Mouse (Mus musculus) neural tube, embryonic 13.5 days (tissue): ENCODE results near the gene Itpr3. TPM values are rescaled to one million over a fixed set of nuclear protein-coding genes. Genes with fewer than 3 reads are reported as not detected.
A peak's percentile ranks its signal among the peaks of the same experiment; 100 is the strongest.

Source experiments
- ATAC-seq: fragments of 200-750 bp; cut with Nextera tagmentation; 2 replicates; pipeline ENCODE4 v1.8.0; 2017; ENCODE audit warnings: low read depth, mild to moderate bottlenecking, moderate TSS enrichment, moderate library complexity
- H3K27ac ChIP-seq: fragments of 300-500 bp; sonication (generic); replicated peaks from 2 replicates; pipeline ENCODE4 v1.5.1; 2015; ENCODE audit warnings: moderate library complexity, mild to moderate bottlenecking, inconsistent platforms
- H3K27me3 ChIP-seq: fragments of 300-500 bp; sonication (generic); 2 replicates; pipeline ENCODE4 v1.6.1; 2015; ENCODE audit warnings: mild to moderate bottlenecking, inconsistent platforms
- H3K36me3 ChIP-seq: fragments of 300-500 bp; sonication (generic); 2 replicates; pipeline ENCODE4 v1.6.1; 2015; ENCODE audit warnings: mild to moderate bottlenecking, inconsistent platforms
- H3K4me1 ChIP-seq: fragments of 300-500 bp; sonication (generic); replicated peaks from 2 replicates; pipeline ENCODE4 v1.6.1; 2015; ENCODE audit warnings: inconsistent platforms
- H3K4me2 ChIP-seq: fragments of 300-500 bp; sonication (generic); 2 replicates; pipeline ENCODE4 v1.6.1; 2015; ENCODE audit warnings: inconsistent platforms, mild to moderate bottlenecking, moderate library complexity
- H3K4me3 ChIP-seq: fragments of 300-500 bp; sonication (generic); 2 replicates; pipeline ENCODE4 v1.5.1; 2015; ENCODE audit warnings: mild to moderate bottlenecking, inconsistent platforms
- H3K9ac ChIP-seq: fragments of 300-500 bp; sonication (generic); 2 replicates; pipeline ENCODE4 v1.6.1; 2015; ENCODE audit warnings: moderate library complexity, mild to moderate bottlenecking, inconsistent platforms
- H3K9me3 ChIP-seq: fragments of 300-500 bp; sonication (generic); 2 replicates; pipeline ENCODE4 v1.6.1; 2016; ENCODE audit warnings: inconsistent platforms
- WGBS: fragments of 180-500 bp; shearing (Covaris S2); methylation state at CpG from one replicate; pipeline ENCODE4 v1.1.7; 2015; 5-methylcytosine and 5-hydroxymethylcytosine counted together
- polyA plus RNA-seq: library from polyadenylated mRNA; unstranded; fragments of >200 nt; fragmentation: Nextera tagmentation; extraction: Ambion mirVana; gene quantifications from 2 replicates; pipeline ENCODE4 v1.2.1, GENCODE M21; 2015

The Itpr3 gene
- 1.4 and 1.5 TPM in 2 replicates for polyA plus RNA-seq

DNA sequence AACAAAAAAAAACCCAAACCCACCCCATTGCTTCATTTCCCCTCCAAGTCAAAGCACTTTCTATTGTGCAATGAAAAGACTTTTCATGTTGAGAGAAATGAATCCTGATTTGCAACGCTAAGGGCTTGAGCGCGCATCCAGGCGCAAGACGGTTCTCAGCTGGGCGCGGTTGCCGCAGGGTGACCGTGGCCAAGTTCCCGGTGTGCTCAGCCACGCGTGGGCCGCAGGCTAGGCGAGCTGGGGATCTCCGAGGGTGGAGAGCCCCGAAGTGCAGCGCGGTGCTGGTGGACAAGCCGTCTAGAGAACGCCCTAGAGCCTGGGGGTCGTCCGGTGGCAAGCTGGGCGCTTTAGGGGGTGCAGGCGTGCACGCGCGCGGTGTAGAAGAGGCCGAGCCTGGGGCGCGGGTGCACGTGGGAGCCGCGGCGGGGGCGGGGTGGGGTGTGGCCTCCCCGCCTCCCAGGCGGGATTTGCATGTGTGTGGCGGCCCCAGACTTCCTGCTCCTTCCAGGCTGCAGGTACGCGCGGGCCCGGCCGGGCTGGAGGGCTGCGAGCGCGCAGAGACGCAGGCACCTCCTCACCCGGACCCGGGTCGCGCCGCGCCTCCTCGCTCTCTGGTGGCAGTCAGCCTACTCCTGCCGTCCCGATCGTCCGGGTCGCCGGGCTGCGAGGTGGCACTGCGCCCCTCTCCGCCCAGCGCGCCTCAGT, at the start of gene Itpr3:
TSS of gene Itpr3 (plus strand) at position 493 of the 705 bp plus-strand sequence.
- Histone ChIP-seq H3K36me3 (no peaks in the 10 kb centered on the region), H3K4me3 (peak within 1 kb of the TSS; percentile 48), H3K4me2 (peak within 1 kb of the TSS; percentile 76), H3K27ac (peak within 1 kb of the TSS; percentile 69; the same call in 1 of the 2 replicates), H3K9me3 (no peaks in the 10 kb centered on the region), H3K9ac (peak within 1 kb of the TSS; percentile 61), H3K27me3 (peaks cover 63% of the 10 kb centered on the region), H3K4me1 (peaks cover 28% of the 10 kb centered on the region)
- WGBS = under 1% methylated on average over 62 of the region's 66 CpGs
- peak; percentile 45 for ATAC-seq

DNA sequence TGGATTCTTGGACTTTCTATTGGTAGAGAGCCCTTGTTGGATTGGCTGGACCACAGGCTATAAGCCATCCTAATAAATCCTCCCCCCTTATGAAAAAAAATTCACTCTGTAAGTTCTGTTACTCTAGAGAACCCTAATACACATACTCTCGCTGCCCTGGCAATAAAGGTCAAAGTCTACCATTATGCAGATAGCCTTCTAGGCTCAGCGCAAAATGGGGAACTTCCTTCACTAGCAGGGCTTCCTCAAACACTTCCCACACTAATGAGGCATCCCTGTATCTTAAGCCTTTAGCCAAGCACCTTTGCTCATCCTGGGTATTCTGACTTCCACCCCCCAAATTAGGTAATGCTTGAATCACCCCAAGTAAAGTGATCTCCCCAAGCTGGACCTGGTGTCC, 48.8 kb upstream of the Itpr3 start:
- no peak for ATAC-seq
- H3K9me3 ChIP-seq = no peaks in the 10 kb centered on the region
- WGBS = 71% methylated on average over 2 of the region's 2 CpGs
- H3K36me3 ChIP-seq = no peaks in the 10 kb centered on the region
- H3K27me3 ChIP-seq = no peaks in the 10 kb centered on the region; the same call in 1 of the 2 replicates
- H3K4me1 ChIP-seq = peaks cover 13% of the 10 kb centered on the region
- no peak overlapping the region for H3K4me2 ChIP-seq
- no peak overlapping the region for H3K9ac ChIP-seq
- no peak overlapping the region for H3K4me3 ChIP-seq
- H3K27ac ChIP-seq = no peak overlapping the region

DNA sequence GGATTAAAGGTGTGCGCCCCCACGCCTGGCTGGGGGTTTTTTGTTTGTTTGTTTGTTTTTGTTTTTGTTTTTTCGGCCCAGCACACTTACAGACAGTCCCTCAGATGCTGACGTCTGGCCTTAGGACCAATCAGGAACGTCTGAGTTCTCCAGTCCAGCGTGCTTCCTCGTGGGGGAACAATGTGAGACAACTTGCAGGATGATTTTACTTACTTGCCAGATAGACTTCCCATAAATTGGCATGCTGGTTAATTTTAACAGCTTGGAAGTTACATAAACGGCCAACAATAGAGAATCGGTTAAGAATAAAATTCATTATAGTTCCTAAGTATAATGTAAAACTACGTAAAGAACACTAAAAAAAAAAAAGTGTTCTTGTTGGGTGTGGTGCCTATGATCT, 45.9 kb upstream of the Itpr3 start:
- ATAC-seq = no peak
- 92% methylated on average over 10 of the region's 10 CpGs for WGBS
- Histone ChIP-seq H3K9me3 (no peaks in the 10 kb centered on the region), H3K4me1 (peaks cover 13% of the 10 kb centered on the region), H3K36me3 (no peaks in the 10 kb centered on the region), H3K9ac (no peak overlapping the region), H3K27ac (no peak overlapping the region), H3K27me3 (no peaks in the 10 kb centered on the region), H3K4me2 (no peak overlapping the region), H3K4me3 (no peak overlapping the region)

DNA sequence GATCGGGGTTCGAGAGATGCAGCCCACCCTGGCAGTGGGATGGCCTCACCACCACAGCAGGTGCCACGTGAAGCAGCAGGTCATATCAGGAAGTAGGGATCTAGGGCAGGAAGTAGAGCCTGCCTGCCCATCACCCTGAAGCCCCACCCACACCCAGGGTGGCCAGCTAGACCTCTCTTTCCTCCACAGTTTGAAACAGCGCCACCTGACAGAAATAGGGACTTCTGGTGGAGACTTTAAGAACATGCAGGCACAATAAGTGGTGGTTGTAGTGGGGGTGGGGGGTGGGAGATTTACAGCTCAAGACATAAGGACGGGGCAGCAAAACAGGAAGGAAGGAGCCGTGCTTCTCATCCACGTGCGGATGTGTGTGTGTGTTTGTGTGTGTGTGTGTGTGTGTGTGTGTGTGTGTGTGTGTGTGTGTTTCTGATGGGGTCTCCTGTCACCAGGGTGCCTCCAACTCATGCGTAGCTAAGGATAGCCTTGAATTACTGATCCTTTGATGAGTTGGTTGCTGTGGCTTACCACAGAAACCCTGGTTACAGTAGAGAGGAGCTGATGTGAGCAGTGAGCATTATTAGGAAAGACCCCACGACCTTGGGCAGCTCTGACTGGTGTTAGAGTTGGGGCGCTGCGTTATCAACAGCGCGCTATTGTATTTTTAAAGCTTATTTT, 45.0 kb upstream of the Itpr3 start:
- Histone ChIP-seq H3K9me3 (no peaks in the 10 kb centered on the region), H3K4me1 (peaks cover 13% of the 10 kb centered on the region), H3K27me3 (no peaks in the 10 kb centered on the region), H3K4me3 (no peak overlapping the region), H3K27ac (no peak overlapping the region; the same call in 1 of the 2 replicates), H3K36me3 (no peaks in the 10 kb centered on the region), H3K4me2 (peak overlapping the region; percentile 14; the same call in 1 of the 2 replicates), H3K9ac (0 out of 2 replicates have a peak overlapping the region, but pooled peaks have one; percentile 31)
- ATAC-seq = no peak
- 57% methylated on average over 14 of the region's 14 CpGs for WGBS

DNA sequence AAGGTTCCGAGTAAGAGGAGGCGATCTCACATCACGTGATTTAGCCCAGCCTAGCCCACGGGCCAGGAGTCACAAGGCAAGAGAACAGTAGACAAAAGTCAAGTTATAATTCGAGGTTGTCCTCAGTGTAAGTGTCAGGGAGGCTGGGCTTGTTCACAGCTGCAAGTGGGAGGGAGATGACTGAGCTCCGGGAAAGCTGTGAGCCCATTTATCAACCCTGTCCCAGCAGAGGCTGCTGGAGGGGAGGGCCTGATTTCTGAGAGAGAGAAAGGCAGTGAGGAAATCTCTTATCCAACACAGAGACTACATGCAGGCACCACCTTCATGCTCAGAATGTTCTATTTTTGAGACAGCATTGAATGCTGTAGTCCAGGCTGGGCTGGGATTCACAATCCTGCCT, 44.2 kb upstream of the Itpr3 start:
- Histone ChIP-seq H3K27ac (no peak overlapping the region; the same call in 1 of the 2 replicates), H3K27me3 (no peaks in the 10 kb centered on the region), H3K9me3 (no peaks in the 10 kb centered on the region), H3K36me3 (no peaks in the 10 kb centered on the region), H3K4me1 (peaks cover 18% of the 10 kb centered on the region), H3K4me2 (peak overlapping the region; percentile 14; the same call in 1 of the 2 replicates), H3K9ac (peak overlapping the region; percentile 31; the same call in 1 of the 2 replicates), H3K4me3 (no peak overlapping the region)
- no peak for ATAC-seq
- WGBS = 19% methylated on average over 6 of the region's 6 CpGs

DNA sequence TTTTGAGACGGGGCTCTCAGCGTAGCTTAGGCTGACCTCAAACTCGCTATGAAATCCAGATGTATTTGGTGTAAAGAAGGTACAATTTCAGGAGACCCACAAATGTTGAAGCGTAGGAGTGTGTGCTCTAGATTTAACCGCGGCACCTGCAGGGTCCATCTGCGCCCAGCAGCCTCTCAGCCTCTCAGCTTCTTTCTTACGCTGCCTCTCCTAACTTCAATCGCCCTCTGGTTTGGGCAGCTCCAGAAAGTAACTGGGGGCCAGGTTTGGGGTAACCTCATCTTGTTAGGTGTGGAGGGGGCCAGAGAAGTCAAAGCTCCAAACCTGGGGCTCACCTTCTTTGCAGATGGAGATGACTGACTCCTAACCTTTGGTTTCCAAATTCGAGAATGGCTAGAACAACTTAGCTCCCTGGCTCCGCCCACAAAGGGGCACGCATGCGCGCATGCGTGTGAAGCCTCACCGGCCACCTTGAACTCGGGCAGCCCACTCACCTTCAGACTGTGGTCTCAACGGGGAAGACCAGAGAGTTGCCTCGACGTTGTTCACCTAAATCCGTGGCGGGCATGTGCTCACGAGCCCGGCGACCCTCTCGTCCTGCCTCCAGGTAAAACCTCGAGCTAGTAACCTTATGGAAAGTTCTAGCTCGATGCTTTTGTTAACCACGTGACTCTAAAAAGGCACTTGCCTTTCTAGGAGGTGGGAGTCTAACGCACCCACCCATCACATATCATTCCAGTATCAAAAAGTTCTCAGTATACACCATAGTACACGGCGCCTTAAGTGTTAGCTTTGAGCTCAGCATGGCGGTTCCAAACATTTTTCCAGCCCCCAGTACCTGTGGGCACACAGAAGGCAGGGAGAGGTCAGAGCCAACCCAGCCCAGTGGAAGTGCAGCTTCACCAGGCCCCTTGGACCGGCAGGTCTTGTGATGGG, 39.3 kb upstream of the Itpr3 start:
- 8% methylated on average over 34 of the region's 34 CpGs for WGBS
- Histone ChIP-seq H3K4me3 (peak overlapping the region; percentile 44), H3K36me3 (peaks cover 34% of the 10 kb centered on the region), H3K9me3 (no peaks in the 10 kb centered on the region), H3K4me2 (peak overlapping the region; percentile 71), H3K27ac (peak overlapping the region; percentile 61; the same call in 1 of the 2 replicates), H3K9ac (peak overlapping the region; percentile 63), H3K4me1 (peaks cover 15% of the 10 kb centered on the region), H3K27me3 (no peaks in the 10 kb centered on the region)
- peak; percentile 66 for ATAC-seq

DNA sequence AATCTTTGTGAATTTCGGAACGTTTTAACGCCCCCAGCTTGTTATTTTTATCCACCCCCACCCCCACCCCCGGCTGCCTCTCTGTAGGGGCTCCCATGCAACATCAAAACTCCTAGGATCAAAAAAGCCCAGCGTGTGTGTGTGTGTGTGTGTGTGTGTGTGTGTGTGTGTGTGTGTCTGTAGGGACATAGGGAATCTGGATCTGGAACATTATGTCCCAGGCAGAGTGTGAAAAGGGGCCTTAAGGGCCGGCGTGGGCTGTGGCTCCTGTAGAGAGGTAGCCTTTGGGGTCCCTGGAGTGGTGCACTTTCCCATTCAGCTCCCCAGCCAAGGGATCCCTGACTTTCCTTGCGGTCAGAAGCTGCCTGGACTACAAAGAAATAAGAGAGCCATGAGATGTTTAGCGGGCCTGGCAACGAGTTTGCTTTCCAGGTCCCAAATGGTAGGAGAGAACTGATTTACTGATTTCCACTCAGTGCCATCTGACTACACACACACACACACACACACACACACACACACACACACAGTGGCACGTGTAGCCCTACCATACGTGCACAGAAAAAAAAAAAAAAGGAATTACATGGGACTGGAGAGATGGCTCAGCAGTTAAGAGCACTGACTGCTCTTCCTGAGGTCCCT, 38.4 kb upstream of the Itpr3 start:
- H3K27ac ChIP-seq = peak overlapping the region; percentile 61; the same call in 1 of the 2 replicates
- 38% methylated on average over 12 of the region's 12 CpGs for WGBS

DNA sequence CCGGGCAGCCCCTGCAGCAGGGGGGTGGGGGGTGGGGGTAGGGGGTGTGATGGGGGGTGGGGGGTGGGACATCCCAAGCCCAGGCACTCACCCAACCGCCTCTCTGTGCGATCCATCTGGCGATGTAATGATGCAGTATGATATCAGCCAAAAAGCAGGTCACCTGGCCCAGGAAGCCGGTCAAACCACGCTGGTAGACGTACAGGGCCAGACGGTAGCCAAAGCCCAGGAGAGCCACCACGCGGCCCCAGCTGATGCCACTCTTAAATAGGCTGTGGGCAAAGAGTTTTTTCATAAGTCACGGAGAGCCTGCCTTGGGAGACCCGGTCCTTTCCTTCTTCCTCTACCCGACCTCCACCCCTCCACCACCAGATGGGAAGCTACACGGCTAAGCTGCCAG, 36.0 kb upstream of the Itpr3 start:
- Histone ChIP-seq H3K27me3 (no peaks in the 10 kb centered on the region), H3K27ac (no peak overlapping the region), H3K9ac (no peak overlapping the region), H3K9me3 (no peaks in the 10 kb centered on the region), H3K4me2 (no peak overlapping the region), H3K36me3 (peaks cover 63% of the 10 kb centered on the region), H3K4me1 (peaks cover 12% of the 10 kb centered on the region), H3K4me3 (no peak overlapping the region)
- ATAC-seq = no peak
- WGBS = 91% methylated on average over 13 of the region's 14 CpGs

More for the DNA sequence above, 38.4 kb upstream of the Itpr3 start:
- Histone ChIP-seq H3K36me3 (peaks cover 41% of the 10 kb centered on the region), H3K4me1 (peaks cover 12% of the 10 kb centered on the region), H3K4me3 (peak overlapping the region; percentile 44), H3K27me3 (no peaks in the 10 kb centered on the region), H3K9me3 (no peaks in the 10 kb centered on the region), H3K4me2 (peak overlapping the region; percentile 71), H3K9ac (peak overlapping the region; percentile 63; the same call in 1 of the 2 replicates)
- ATAC-seq = peak; percentile 23; the same call in 1 of the 2 replicates

DNA sequence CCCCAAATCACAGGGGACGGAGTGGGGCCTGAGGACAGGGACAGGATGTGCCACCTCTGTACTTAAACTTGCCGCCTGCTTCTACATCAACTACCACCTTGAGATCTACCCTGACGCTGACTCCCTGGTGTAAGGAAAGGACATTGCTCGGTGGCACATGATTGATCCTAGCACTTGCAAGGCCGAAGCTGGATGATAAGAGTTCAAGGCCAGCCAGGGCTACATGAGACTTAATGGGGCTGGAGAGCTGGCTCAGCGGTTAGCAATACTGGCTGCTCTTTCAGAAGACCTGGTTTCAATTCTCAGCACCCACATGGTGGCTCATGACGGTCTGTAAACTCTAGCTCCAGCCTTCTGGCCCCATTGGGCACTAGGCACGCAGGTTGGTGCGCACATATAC, 35.4 kb upstream of the Itpr3 start:
- Histone ChIP-seq H3K4me2 (no peak overlapping the region), H3K36me3 (peaks cover 66% of the 10 kb centered on the region), H3K9ac (no peak overlapping the region), H3K27me3 (no peaks in the 10 kb centered on the region), H3K9me3 (no peaks in the 10 kb centered on the region), H3K4me3 (no peak overlapping the region), H3K4me1 (peaks cover 13% of the 10 kb centered on the region), H3K27ac (no peak overlapping the region)
- ATAC-seq = no peak
- 93% methylated on average over 9 of the region's 9 CpGs for WGBS

DNA sequence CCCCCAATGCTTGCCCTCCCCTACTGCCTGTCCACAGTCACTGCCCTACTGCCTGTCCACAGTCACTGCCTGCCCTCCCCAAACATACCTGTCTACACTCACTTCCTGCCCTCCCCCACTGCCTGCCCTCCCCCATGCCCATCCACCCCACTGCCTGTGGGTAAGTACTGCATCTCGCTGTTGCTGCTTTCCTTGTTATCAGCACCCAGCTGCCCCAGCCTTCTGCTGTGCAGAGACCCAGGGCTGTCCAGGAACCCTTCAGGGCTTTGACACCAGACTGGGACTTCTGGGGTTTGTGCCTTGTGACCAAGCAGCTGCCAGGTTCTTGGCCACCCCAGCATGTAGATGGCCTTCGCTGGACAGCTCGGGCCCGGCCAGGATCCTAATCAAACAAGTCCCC, 33.8 kb upstream of the Itpr3 start:
- peaks cover 20% of the 10 kb centered on the region for H3K4me1 ChIP-seq
- H3K4me3 ChIP-seq = no peak overlapping the region
- no peak overlapping the region for H3K9ac ChIP-seq
- H3K9me3 ChIP-seq = no peaks in the 10 kb centered on the region
- no peak for ATAC-seq
- 92% methylated on average over 4 of the region's 4 CpGs for WGBS
- no peaks in the 10 kb centered on the region for H3K27me3 ChIP-seq
- peaks cover 66% of the 10 kb centered on the region for H3K36me3 ChIP-seq
- H3K4me2 ChIP-seq = no peak overlapping the region
- H3K27ac ChIP-seq = no peak overlapping the region

DNA sequence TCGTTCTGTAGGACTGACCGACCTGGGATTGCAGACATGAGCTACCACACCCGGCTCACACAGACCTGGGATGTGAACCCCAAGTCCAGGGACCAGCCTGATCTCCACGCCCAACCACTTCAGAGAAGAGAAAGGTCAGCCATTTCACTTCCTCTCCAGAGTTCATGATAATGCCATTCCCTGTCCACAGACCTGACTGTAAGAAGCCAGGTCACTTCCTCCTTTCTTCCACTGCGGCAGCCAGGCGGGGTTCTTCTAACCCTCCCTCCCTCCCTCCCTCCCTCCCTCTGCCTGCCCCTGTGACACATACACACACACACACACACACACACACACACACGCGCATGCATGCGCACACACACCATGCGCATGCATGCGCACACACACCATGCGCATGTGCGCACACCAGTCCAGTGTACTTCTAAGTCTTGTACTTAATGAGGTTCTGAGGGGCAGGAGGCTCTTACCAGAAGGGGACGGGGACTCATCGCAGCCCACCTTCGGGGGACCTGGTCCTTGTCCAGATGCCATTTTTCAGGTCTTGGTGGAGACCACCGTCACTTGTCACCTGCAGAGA, 31.7 kb upstream of the Itpr3 start:
- H3K4me1 ChIP-seq = peaks cover 20% of the 10 kb centered on the region
- H3K4me3 ChIP-seq = no peak overlapping the region
- no peak for ATAC-seq
- peaks cover 56% of the 10 kb centered on the region for H3K36me3 ChIP-seq
- no peak overlapping the region for H3K27ac ChIP-seq
- no peaks in the 10 kb centered on the region for H3K27me3 ChIP-seq
- H3K9me3 ChIP-seq = no peaks in the 10 kb centered on the region
- H3K4me2 ChIP-seq = no peak overlapping the region
- WGBS = 95% methylated on average over 17 of the region's 17 CpGs
- H3K9ac ChIP-seq = no peak overlapping the region
